Mouse (Mus musculus) midbrain, embryonic 14.5 days (tissue): ENCODE measurements at regions not wholly inside any gene's neighbourhood (a gene's known extent, or its start where the extent isn't known, plus 50 kb on each side); places are given as distances from the start of the nearest gene placed in this dataset.

ENCODE experiments used
- ATAC-seq: fragments of 200-750 bp; cut with Nextera tagmentation; 2 replicates; pipeline ENCODE4 v1.8.0; 2017; ENCODE audit warnings: moderate number of reproducible peaks, moderate library complexity; ENCODE audit not compliant: low FRiP score, low TSS enrichment
- DNase-seq: peaks from one replicate; pipeline ENCODE4 v3.0.0-alpha.2; 2015
- H3K27ac ChIP-seq: fragments of 300-500 bp; sonication (generic); replicated peaks from 2 replicates; pipeline ENCODE4 v1.5.1; 2014; ENCODE audit warnings: mild to moderate bottlenecking, low read depth, low read length, moderate library complexity
- H3K27me3 ChIP-seq: fragments of 300-500 bp; sonication (generic); 2 replicates; pipeline ENCODE4 v1.6.1; 2014; ENCODE audit warnings: low read length, control low read depth, mixed read lengths; ENCODE audit not compliant: control insufficient read depth, insufficient read depth
- H3K36me3 ChIP-seq: fragments of 300-500 bp; sonication (generic); 2 replicates; pipeline ENCODE4 v1.6.1; 2014; ENCODE audit warnings: low read length, control low read depth; ENCODE audit not compliant: control insufficient read depth, insufficient read depth
- H3K4me1 ChIP-seq: fragments of 300-500 bp; sonication (generic); 2 replicates; pipeline ENCODE4 v1.6.1; 2014; ENCODE audit warnings: mild to moderate bottlenecking, antibody characterized with exemption, low read length, control low read depth; ENCODE audit not compliant: control insufficient read depth, insufficient read depth
- H3K4me2 ChIP-seq: fragments of 300-500 bp; sonication (generic); 2 replicates; pipeline ENCODE4 v1.6.1; 2014; ENCODE audit warnings: mild to moderate bottlenecking, low read length, moderate library complexity
- H3K4me3 ChIP-seq: fragments of 300-500 bp; sonication (generic); replicated peaks from 2 replicates; pipeline ENCODE4 v1.5.1; 2014; ENCODE audit warnings: low read depth, low read length
- H3K9ac ChIP-seq: fragments of 300-500 bp; sonication (generic); replicated peaks from 2 replicates; pipeline ENCODE4 v1.6.1; 2014; ENCODE audit warnings: mild to moderate bottlenecking, low read length, moderate library complexity
- H3K9me3 ChIP-seq: fragments of 300-500 bp; sonication (generic); 2 replicates; pipeline ENCODE4 v1.6.1; 2016; ENCODE audit warnings: low read length, control low read depth, mixed read lengths; ENCODE audit not compliant: control insufficient read depth
- WGBS: fragments of 180-500 bp; shearing (Covaris S2); extraction: QIAGEN DNeasy Blood & Tissue Kit; methylation state at CpG from one replicate; pipeline ENCODE4 v1.1.7; 2014; 5-methylcytosine and 5-hydroxymethylcytosine counted together

GRCm38 (mm10) chr5:18916688-18917285 is 310.0 kb upstream of the Magi2 start:
- ATAC-seq (peak; percentile 72), DNase-seq (peak; percentile 78)
- Histone ChIP-seq H3K9ac (no peak overlapping the region), H3K4me3 (no peak overlapping the region), H3K36me3 (no peaks in the 10 kb centered on the region), H3K27me3 (no peaks in the 10 kb centered on the region), H3K4me1 (no peaks in the 10 kb centered on the region), H3K4me2 (no peak overlapping the region), H3K27ac (no peak overlapping the region), H3K9me3 (no peaks in the 10 kb centered on the region)
- 48% methylated on average over 7 of the region's 7 CpGs for WGBS

GRCm38 (mm10) chr5:18953875-18954474 is 272.9 kb upstream of the Magi2 start:
- no peak overlapping the region for H3K4me3 ChIP-seq
- H3K9me3 ChIP-seq, result no peaks in the 10 kb centered on the region
- ATAC-seq (no peak), DNase-seq (no peak)
- no peak overlapping the region for H3K4me2 ChIP-seq
- no peaks in the 10 kb centered on the region for H3K27me3 ChIP-seq
- H3K9ac ChIP-seq, result no peak overlapping the region
- no peak overlapping the region for H3K27ac ChIP-seq
- H3K4me1 ChIP-seq, result no peaks in the 10 kb centered on the region
- WGBS, result 88% methylated on average over 4 of the region's 4 CpGs
- no peaks in the 10 kb centered on the region for H3K36me3 ChIP-seq
